Mouse (Mus musculus) liver, adult 2 months (tissue): ENCODE results near the gene Gabra2.

Source experiments
- CTCF ChIP-seq: fragments of 200-500 bp; IDR thresholded peaks from 2 replicates; pipeline ENCODE4 v1.5.1; 2011; ENCODE audit warnings: low read depth, low read length, control low read depth
- POLR2A ChIP-seq: fragments of 200-500 bp; IDR thresholded peaks from 2 replicates; pipeline ENCODE4 v1.6.1; 2011; ENCODE audit warnings: low read length, control low read depth; ENCODE audit not compliant: insufficient read depth; ENCODE audit errors: extremely low read depth

- TF ChIP-seq POLR2A (no peak), CTCF (no peak)
Measured at GRCm38 (mm10) chr5:71058047-71058446, 37.6 kb downstream of the Gabra2 start.
